Mouse (Mus musculus): Measurements from ENCODE around the gene Mlh1. TPM values are rescaled to one million over a fixed set of nuclear protein-coding genes. Genes with fewer than 3 reads are reported as not detected.

Mlh1 gene
- total RNA-seq, 4 experiments from 2014 or later, result 2.7 to 5.6 (median 3.8) TPM

Other genes starting within 250 kb of the Mlh1 start
- gene Ccrl2, start 214.3 kb downstream of the Mlh1 start, total RNA-seq (2022), result 10 to 100 TPM in 1 of 4 experiments, 1 to 10 TPM in 3; 4.4 to 10.9 (median 5.2) TPM
- 10 to 100 TPM; 60.4 to 79.8 (median 70.3) TPM for gene Lrrfip2, start 154.2 kb downstream of the Mlh1 start, total RNA-seq (2022)
- 10 to 100 TPM; 17.2 to 23.4 (median 22.3) TPM for gene Epm2aip1, start 138 bp upstream of the Mlh1 start, total RNA-seq (2022)
- gene Trank1, start 39.9 kb upstream of the Mlh1 start, total RNA-seq (2022), result under 1 TPM; 0.03 to 0.19 (median 0.06) TPM
- gene Dclk3, start 167.3 kb upstream of the Mlh1 start, total RNA-seq (2022), result under 1 TPM; 0.12 to 0.44 (median 0.36) TPM